Mouse (Mus musculus): Measurements from ENCODE around the gene Tpp1. TPM values are rescaled to one million over a fixed set of nuclear protein-coding genes. Genes with fewer than 3 reads are reported as not detected.

Tpp1 gene
- total and polyA plus RNA-seq, 3 experiments, result 19.1 to 49.1 (median 29.9) TPM

DNA sequence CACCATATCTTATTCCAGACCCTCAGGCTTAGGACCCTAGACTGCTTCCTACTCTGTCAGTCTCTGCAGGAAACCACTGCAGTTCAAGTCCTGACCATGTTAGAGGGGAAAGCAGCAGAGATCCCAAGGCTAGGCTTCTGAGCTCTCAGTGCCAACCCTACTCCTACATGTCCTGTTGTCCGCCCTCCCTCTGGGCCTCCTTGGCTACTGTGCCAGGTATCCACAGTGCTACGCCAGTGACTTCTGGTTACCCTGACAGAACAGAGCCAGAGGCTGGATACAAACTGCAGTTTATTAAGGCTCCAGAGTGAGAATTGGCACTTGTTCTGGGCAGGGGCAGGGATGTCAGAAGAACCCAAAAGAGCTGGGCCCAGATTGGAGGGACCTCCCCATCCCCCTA is 681 bp upstream of the Tpp1 start:
- Histone ChIP-seq H3K4me2 (ENCODE audit: insufficient read depth, low read depth, poor library complexity, severe bottlenecking) (no peak overlapping the region), H3K9me3 (replicated peaks; ENCODE audit: low read length) (no peaks in the 10 kb centered on the region), H3K79me2 (replicated peaks; ENCODE audit: control insufficient read depth, extremely low read depth, insufficient read depth, poor library complexity, severe bottlenecking) (no peaks in the 10 kb centered on the region), H3K36me3 (replicated peaks in 1 of 2; ENCODE audit: control insufficient read depth in 1 of 2, insufficient read depth in 1 of 2, low read length in 1 of 2) (peaks cover 17 to 30% of the 10 kb centered on the region in 2 experiments), H3K27ac (ENCODE audit: insufficient read depth, low read depth) (no peak overlapping the region), H3K4me1 (ENCODE audit: control insufficient read depth in 1 of 2, insufficient read depth in 2 of 2) (peaks cover 0 to 14% of the 10 kb centered on the region in 2 experiments; a peak in 3 of 4 replicates), H3K9ac (ENCODE audit: insufficient read depth, low read depth) (no peak overlapping the region), H3K27me3 (replicated peaks) (peaks cover 26% of the 10 kb centered on the region), H3K4me3 (replicated peaks in 1 of 3; ENCODE audit: low read depth in 2 of 3, low read length in 2 of 3, poor library complexity in 1 of 3) (no peak overlapping the region)
- dilution Hi-C loops (cut with MboI; ENCODE audit: extremely low pct_ligation_motif_present, extremely low pct_unique_long_range_greater_than_20kb, low sequenced_read_pairs), result no loop called here
- in situ Hi-C loops (cut with MboI; ENCODE audit: low pct_ligation_motif_present, low pct_unique_long_range_greater_than_20kb, low sequenced_read_pairs), result no loop called here
- TF ChIP-seq JUND (conservative IDR thresholded peaks at IDR 0.05; ENCODE audit: low read depth, low read length), result no peak
- TF ChIP-seq ETS1 (conservative IDR thresholded peaks at IDR 0.05; ENCODE audit: low read depth, low read length), result no peak
- no peak for TF ChIP-seq NELFE (IDR thresholded peaks at IDR 0.05; ENCODE audit: low read depth, low read length)
- TF ChIP-seq MAX (IDR thresholded peaks at IDR 0.05; ENCODE audit: low read length), result no peak
- no peak for TF ChIP-seq SIN3A (IDR thresholded peaks at IDR 0.05; ENCODE audit: low read length)
- DNase-seq (ENCODE audit: extremely low read depth), result no peak

DNA sequence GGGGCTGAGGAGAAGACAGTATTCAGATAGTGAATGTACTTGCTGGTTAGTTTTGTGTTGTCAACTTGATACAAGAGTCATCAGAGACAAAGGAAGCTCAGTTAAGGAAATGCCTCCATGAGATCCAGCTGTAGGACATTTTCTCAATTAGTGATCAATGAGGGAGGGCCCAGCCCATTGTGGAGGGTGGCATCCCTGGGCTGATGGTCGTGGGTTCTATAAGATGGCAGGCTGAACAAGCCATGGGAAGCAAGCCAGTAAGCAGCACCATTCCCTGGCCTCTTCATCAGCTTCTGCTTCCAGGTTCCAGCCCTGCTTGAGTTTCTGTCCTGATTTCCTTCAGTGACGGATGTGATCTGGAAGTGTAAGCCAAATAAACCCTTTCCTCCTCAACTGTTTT is 4.3 kb downstream of the Tpp1 start:
- H3K9me3 ChIP-seq (replicated peaks; ENCODE audit: low read length), result no peaks in the 10 kb centered on the region
- peaks cover 0 to 28% of the 10 kb centered on the region in 2 experiments; a peak in 3 of 4 replicates for H3K4me1 ChIP-seq (ENCODE audit: control insufficient read depth in 1 of 2, insufficient read depth in 2 of 2)
- TF ChIP-seq ETS1 (conservative IDR thresholded peaks at IDR 0.05; ENCODE audit: low read depth, low read length), result no peak
- TF ChIP-seq EP300 (IDR thresholded peaks at IDR 0.05; ENCODE audit: low read length), result no peak
- no peak for TF ChIP-seq MYC (IDR thresholded peaks at IDR 0.05; ENCODE audit: low read depth, low read length)
- no peak for TF ChIP-seq MAX (IDR thresholded peaks at IDR 0.05; ENCODE audit: low read length)
- no peak for TF ChIP-seq RCOR1 (conservative IDR thresholded peaks at IDR 0.05; ENCODE audit: low read depth, low read length)
- TF ChIP-seq CHD1 (IDR thresholded peaks at IDR 0.05; ENCODE audit: low read depth, low read length), result no peak
- no peak for TF ChIP-seq ZNF384 (IDR thresholded peaks at IDR 0.05; ENCODE audit: low read depth, low read length)
- no peak for TF ChIP-seq JUN (IDR thresholded peaks at IDR 0.05; ENCODE audit: insufficient read depth, low read depth, low read length)
- no peak overlapping the region for H3K4me3 ChIP-seq (replicated peaks in 1 of 3; ENCODE audit: low read depth in 2 of 3, low read length in 2 of 3, poor library complexity in 1 of 3)
- H3K36me3 ChIP-seq (replicated peaks in 1 of 2; ENCODE audit: control insufficient read depth in 1 of 2, insufficient read depth in 1 of 2, low read length in 1 of 2), result peaks cover 33 to 57% of the 10 kb centered on the region in 2 experiments
- dilution Hi-C loops (cut with MboI; ENCODE audit: extremely low pct_ligation_motif_present, extremely low pct_unique_long_range_greater_than_20kb, low sequenced_read_pairs) (no loop called here), in situ Hi-C loops (cut with MboI; ENCODE audit: low pct_ligation_motif_present, low pct_unique_long_range_greater_than_20kb, low sequenced_read_pairs) (no loop called here)
- no peaks in the 10 kb centered on the region for H3K27me3 ChIP-seq (replicated peaks)
- no peak overlapping the region for H3K4me2 ChIP-seq (ENCODE audit: insufficient read depth, low read depth, poor library complexity, severe bottlenecking)
- DNase-seq (ENCODE audit: extremely low read depth), result no peak
- H3K9ac ChIP-seq (ENCODE audit: insufficient read depth, low read depth), result no peak overlapping the region
- no peak overlapping the region for H3K27ac ChIP-seq (ENCODE audit: insufficient read depth, low read depth)
- peaks cover 10% of the 10 kb centered on the region; the same call in 1 of the 2 replicates for H3K79me2 ChIP-seq (replicated peaks; ENCODE audit: control insufficient read depth, extremely low read depth, insufficient read depth, poor library complexity, severe bottlenecking)

GRCm38 (mm10) chr7:105743926-105744590 is 8.0 kb downstream of the Tpp1 start, which contains the start of gene Taf10:
Taf10 (minus strand) TSS chr7:105744361.
- Histone ChIP-seq H3K4me3 (replicated peaks in 1 of 3; ENCODE audit: low read depth in 2 of 3, low read length in 2 of 3, poor library complexity in 1 of 3) (peak within 1 kb of the TSS; percentile 81 to 99 (median 95)), H3K4me1 (ENCODE audit: control insufficient read depth in 1 of 2, insufficient read depth in 2 of 2) (peaks cover 5 to 37% of the 10 kb centered on the region in 2 experiments), H3K9ac (ENCODE audit: insufficient read depth, low read depth) (peak within 1 kb of the TSS; percentile 94), H3K27me3 (replicated peaks) (no peaks in the 10 kb centered on the region), H3K36me3 (replicated peaks in 1 of 2; ENCODE audit: control insufficient read depth in 1 of 2, insufficient read depth in 1 of 2, low read length in 1 of 2) (peaks cover 57 to 72% of the 10 kb centered on the region in 2 experiments), H3K79me2 (replicated peaks; ENCODE audit: control insufficient read depth, extremely low read depth, insufficient read depth, poor library complexity, severe bottlenecking) (peaks cover 10% of the 10 kb centered on the region; the same call in 1 of the 2 replicates), H3K27ac (ENCODE audit: insufficient read depth, low read depth) (peak within 1 kb of the TSS; percentile 34; the same call in 1 of the 2 replicates), H3K4me2 (ENCODE audit: insufficient read depth, low read depth, poor library complexity, severe bottlenecking) (peak within 1 kb of the TSS; percentile 62), H3K9me3 (replicated peaks; ENCODE audit: low read length) (no peaks in the 10 kb centered on the region)
- dilution Hi-C loops (cut with MboI; ENCODE audit: extremely low pct_ligation_motif_present, extremely low pct_unique_long_range_greater_than_20kb, low sequenced_read_pairs) (no loop called here), in situ Hi-C loops (cut with MboI; ENCODE audit: low pct_ligation_motif_present, low pct_unique_long_range_greater_than_20kb, low sequenced_read_pairs) (loop anchor here (5.0 kb wide), 1 partner anchor 63 kb away; no protein-coding TSS in a partner anchor)
- DNase-seq (ENCODE audit: extremely low read depth), result peak; percentile 93
- TF ChIP-seq MAFK (IDR thresholded peaks at IDR 0.05; ENCODE audit: insufficient replicate concordance, low read length), result no peak
- peak; percentile 61 for TF ChIP-seq NRF1 (IDR thresholded peaks at IDR 0.05; ENCODE audit: low read depth, low read length)
- TF ChIP-seq ELF1 (IDR thresholded peaks at IDR 0.05; ENCODE audit: low read depth, low read length), result peak; percentile 96
- TF ChIP-seq MAX (IDR thresholded peaks at IDR 0.05; ENCODE audit: low read length), result peak; percentile 70; the same call in 1 of the 2 replicates
- 0 out of 2 replicates have a peak, but pooled peaks have one; percentile 61 for TF ChIP-seq E2F4 (IDR thresholded peaks at IDR 0.05; ENCODE audit: insufficient replicate concordance, low read depth, low read length)
- peak; percentile 60 for TF ChIP-seq SMC3 (IDR thresholded peaks at IDR 0.05; ENCODE audit: low read depth, low read length)
- TF ChIP-seq USF1 (IDR thresholded peaks at IDR 0.05; ENCODE audit: low read depth, low read length), result no peak
- peak; percentile 74; the same call in 1 of the 2 replicates for TF ChIP-seq KAT2A (IDR thresholded peaks at IDR 0.05; ENCODE audit: insufficient replicate concordance, low read length)
- no peak for TF ChIP-seq ZNF384 (IDR thresholded peaks at IDR 0.05; ENCODE audit: low read depth, low read length)
- TF ChIP-seq MAZ (IDR thresholded peaks at IDR 0.05; ENCODE audit: low read depth, low read length), result peak; percentile 75
- TF ChIP-seq BHLHE40 (IDR thresholded peaks at IDR 0.05; ENCODE audit: low read depth, low read length), result peak; percentile 58
- TF ChIP-seq ZC3H11A (IDR thresholded peaks at IDR 0.05; ENCODE audit: low read depth, low read length), result no peak
- no peak for TF ChIP-seq PAX5 (IDR thresholded peaks at IDR 0.05; ENCODE audit: low read length)
- peak; percentile 77 for TF ChIP-seq TCF12 (IDR thresholded peaks at IDR 0.05; ENCODE audit: low read depth, low read length)
- peak; percentile 63; the same call in 1 of the 2 replicates for TF ChIP-seq MYC (IDR thresholded peaks at IDR 0.05; ENCODE audit: low read depth, low read length)
- no peak for TF ChIP-seq CHD1 (IDR thresholded peaks at IDR 0.05; ENCODE audit: low read depth, low read length)

All from CH12.LX (cell line).